Mouse (Mus musculus) induced T-regulatory cell, adult 2 months (primary cell): ENCODE results near the gene Ano6.
A peak's percentile ranks its signal among the peaks of the same experiment; 100 is the strongest.

Experiments
- DNase-seq: peaks from one replicate; pipeline ENCODE4 v3.0.0-alpha.2; 2012; ENCODE audit warnings: low read depth

Gene Ano6

DNA sequence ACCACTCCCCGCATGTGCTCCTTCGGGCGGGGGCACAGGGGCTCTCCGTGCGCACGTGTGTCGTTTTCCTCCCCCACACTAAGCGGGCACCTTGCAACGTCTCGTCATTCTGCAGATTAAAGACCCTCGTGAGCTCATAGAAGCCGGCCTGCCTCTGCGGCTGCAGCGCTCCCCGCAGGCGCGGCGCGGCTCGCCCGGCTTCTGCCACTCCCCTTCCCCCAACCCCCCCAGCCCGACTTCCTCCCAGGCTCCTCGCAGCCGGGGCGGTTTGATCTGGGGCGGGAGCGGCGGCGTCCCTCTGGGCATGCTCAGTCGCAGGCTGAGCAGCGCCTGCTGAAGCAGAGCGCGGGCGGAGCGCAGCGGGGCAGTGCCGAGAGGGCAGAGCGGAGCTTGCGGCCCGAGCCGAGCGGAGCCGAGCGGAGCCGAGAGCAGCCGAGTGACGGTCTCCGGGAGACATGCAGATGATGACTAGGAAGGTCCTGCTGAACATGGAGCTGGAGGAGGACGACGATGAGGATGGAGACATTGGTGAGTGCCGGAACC lies at the start of gene Ano6:
TSS of gene Ano6 (plus strand) at position 315 of the 543 bp plus-strand sequence.
- DNase-seq: peak; percentile 94

DNA sequence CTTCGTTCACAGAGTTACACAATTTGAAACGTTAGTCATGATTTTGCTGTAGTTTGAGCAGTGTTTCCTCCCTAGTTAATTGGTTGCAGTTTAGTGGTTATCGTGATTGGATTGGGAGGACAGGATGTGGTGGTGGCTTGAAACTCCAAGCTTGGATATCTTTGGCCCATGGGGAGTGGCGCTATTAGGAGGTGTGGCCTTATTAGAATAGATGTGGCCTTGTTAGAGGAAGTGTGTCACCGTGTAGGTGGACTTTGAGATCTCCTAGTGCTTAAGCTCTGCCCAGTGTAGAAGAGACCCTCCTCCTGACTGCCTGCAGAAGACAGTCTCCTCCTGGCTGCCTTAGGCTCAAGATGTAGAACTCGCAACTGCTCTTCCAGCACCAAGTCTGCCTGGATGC lies 47.7 kb upstream of the Ano6 start:
- no peak for DNase-seq

DNA sequence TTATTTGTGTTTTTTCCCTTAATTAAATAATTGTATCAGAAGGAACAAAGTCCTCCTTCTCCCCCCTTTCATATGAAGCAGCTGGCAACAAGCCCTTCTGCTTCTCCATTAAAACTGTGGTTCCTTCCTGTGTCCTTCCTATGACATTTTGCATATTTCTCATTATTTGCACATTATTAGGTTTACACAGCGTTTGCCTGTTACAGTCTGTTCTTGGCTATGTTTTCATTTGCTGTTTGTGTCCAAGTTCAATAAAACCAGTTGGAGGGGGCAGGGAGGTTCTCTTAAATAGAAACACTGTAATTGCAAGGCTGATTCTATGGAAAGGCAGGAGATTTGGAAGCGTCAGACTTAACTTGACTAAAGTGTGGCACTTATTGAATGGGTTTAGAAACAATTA lies 46.8 kb upstream of the Ano6 start:
- DNase-seq: no peak

GRCm38 (mm10) chr15:95745346-95746106 lies 45.1 kb upstream of the Ano6 start:
- DNase-seq: no peak

DNA sequence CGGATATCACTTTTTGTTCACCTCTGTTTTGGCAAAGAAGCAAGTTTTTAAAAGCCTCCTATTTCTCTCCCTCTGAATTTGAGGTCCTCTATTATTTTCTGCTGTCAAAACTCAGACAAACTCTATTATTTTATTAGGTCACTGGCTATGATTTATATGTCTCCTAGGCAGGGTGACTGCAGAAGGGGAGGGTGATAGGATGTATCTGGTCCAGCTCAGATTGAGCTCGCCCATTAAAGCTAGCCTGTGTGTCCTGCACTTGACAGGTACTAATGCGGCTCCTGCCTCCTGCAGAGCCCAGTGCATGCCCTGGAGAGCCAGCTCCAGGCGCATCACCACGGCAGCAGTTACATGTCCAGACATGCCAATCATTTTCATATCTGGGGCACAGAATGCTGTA lies 44.1 kb upstream of the Ano6 start:
- DNase-seq: no peak

GRCm38 (mm10) chr15:95746955-95747931 lies 43.4 kb upstream of the Ano6 start:
- no peak for DNase-seq

DNA sequence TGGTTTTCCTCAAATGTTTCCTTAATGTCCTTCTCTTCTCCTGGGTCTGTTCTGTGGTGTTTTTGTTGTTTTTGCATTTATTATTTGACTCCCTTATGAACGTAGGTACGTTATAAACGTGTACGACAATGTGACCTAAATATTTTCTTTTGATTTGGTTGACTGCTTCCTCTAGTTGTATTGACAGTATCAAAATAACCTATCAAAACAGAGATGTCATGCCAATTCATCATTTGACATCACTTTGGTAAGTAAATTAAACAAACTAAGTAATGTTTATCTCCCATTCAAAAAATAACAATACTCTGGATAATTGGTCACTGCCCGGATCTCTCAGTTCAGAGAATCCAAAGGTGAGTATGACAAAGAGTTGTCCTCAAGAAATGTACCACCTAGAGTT lies 41.4 kb upstream of the Ano6 start:
- no peak for DNase-seq

DNA sequence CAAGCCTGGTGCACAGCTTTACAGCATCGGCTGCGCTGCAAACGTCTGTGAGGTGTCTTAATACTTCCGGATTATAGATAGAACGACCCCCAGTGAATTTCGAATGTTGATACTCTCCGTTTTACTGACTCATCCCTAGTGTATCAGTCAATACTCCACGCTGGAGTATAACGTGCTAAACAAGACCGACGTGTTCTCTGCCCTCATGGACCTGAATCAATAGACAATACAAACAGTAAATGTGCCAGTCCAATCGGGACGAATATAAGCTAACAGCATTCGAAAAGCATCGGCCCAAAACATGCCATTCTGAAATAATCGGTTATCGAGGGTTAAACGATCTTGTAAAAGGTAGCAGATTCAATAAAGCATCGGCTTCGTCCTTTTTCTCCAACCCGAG lies 40.6 kb upstream of the Ano6 start:
- no peak for DNase-seq

DNA sequence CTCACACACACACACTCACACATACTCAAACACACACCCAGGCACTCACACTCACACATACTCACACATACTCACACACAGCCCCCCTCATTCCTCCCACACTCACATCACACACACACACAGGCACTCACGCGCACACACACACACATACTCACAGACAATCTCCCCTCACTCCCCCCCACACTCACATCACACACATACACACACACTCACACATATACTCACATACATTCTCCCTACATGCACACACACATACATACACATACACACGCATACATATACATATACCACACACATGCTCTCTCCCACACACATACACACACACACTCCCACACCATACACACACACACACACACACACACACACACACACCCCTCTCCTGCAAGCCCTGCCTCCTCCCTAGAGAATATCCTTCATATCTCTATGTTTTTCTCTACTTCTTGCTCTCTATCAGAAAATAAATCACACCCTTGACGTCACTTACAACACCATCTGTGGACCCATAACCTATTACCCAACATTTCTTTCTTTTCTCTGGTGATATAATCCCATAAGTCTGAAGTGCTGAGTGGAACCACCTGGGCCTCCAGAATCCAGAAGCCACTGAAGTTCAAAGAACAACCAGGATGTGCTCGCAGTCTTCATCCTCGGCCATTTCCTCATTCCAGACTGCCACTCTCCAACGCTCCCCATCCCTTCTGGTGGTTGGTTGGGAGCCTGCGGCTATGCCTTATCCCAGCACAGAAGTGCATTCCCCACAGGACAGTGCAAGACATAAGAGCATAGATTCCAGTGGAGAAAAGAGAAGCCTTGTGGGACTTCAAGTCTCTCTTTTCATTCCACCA lies 38.6 kb upstream of the Ano6 start:
- no peak for DNase-seq

DNA sequence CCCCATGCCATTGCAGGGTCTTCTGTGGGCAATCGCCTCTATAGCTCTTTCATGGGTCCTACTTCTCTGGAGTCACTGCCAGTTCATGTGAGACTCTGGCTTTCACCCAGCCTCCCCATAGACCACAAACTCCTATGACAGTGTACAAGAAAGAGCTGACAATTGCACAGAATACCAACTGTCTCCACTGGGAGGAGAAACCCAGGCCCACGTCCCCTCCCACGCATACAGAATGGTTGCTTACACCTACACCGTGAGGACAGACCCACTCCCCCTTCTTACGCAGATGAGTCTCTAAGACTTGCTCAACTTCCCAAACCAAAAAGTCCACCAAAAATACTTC lies 38.0 kb upstream of the Ano6 start:
- DNase-seq: no peak

- DNase-seq: no peak
These were observed 37.6 kb upstream of the Ano6 start for GRCm38 (mm10) chr15:95753031-95753430.

- no peak for DNase-seq
These were observed 33.5 kb upstream of the Ano6 start for GRCm38 (mm10) chr15:95757169-95757568.

DNA sequence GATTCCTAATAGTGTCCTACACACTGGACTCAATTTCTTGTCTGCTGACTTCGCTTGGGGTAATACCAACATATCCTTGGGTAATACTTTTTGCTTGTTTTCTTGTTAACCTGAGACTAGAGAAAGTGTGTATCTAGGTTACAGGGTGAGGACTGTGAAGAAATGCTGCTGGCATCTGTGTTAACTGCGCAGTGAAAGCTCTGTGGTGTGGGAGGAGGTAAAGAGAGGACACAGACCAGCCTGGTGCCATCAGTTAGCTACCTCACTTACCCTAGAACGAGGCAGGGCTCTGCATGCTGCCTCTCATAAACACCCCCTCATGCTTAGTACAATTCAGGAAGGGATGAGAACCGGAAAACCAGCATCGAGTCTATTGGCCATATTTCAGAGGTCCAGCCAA lies 32.6 kb upstream of the Ano6 start:
- DNase-seq: no peak

DNA sequence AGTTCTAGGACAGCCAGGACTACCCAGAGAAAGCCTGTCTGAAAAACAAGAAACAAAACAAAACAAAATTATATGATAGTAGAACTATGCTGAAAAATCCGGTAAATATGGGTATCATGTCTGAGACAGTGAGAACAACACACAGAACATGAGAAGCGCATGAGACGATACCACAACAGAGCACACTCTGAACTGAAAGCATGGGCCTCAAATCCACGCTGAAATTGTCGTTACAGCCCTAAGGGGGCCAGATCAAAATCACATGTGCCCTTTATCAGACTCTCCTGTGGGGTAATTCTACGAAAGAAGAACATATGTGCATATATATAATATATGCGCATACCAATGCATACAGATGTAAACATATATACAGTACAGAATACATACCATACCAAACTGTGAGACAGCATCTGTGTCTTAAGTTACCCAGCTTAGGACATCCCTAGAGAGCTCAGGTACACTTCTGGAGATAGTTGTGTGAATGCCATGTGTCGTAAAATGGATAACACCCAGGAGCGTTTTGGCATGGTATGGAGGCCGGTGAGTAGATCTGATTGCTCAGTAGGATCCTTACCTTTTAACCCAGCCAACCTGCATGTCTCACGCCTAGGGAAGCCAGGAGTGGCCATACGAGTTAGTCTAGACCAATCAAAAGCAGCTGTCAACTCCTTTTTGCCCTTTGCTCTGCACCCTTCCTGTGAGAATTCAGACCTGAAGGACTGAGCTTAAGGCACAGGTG lies 31.8 kb upstream of the Ano6 start:
- DNase-seq: no peak

GRCm38 (mm10) chr15:95759857-95760256 lies 30.8 kb upstream of the Ano6 start:
- DNase-seq: no peak

DNA sequence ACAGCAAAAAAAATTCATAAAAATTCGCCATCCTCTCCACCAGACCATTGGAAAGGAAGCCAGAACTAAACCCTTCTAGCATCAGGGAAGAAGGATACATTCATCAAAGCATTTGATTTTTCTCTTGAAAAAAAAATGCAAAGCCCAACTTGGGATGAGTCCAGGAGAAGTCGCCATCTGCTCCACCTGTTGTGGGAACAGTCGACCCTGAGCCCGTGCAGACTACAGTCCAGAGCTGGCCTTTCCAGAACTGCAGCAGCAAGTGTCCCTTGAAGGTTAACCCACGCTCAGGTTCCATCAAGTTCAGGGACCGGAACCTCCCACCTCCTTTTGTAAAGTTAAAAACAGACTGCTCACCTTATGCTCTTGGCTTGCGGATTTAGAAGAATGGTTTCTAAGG lies 29.2 kb upstream of the Ano6 start:
- no peak for DNase-seq

DNA sequence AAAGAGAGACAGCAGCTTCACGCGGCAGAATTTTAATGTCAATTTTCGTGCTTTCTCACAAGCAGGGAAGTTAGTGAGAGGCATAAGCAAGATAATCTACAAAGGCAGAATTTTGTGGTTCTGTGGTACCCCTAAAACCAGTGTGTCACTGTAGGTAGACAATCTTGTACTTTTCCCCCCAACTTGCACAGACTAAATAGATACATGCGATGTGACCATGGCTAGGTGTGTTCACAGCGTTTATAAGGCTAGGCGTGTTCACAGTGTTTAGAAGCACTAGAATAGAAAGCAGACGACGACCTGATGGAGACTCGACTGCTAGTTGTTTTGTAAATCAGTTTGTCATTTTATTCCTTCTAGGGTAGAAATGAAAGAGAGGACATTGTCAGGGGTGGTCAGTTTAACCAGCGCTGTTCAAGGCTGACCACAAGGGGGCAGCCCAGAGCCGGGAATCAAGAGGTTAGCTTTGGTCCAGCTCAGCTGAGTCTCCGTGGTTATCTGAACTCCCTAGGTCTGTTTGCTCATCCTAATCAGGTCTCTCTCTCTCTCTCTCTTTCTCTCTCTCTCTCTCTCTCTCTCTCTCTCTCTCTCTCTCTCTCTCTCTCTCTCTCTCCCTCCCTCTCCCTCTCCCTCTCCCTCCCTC lies 27.9 kb upstream of the Ano6 start:
- peak; percentile 64 for DNase-seq

- DNase-seq: no peak
These were observed 27.2 kb upstream of the Ano6 start for GRCm38 (mm10) chr15:95763464-95763863.

GRCm38 (mm10) chr15:95765271-95765670 lies 25.4 kb upstream of the Ano6 start:
- no peak for DNase-seq

- DNase-seq: no peak
These were observed 24.7 kb upstream of the Ano6 start for GRCm38 (mm10) chr15:95765936-95766335.

DNA sequence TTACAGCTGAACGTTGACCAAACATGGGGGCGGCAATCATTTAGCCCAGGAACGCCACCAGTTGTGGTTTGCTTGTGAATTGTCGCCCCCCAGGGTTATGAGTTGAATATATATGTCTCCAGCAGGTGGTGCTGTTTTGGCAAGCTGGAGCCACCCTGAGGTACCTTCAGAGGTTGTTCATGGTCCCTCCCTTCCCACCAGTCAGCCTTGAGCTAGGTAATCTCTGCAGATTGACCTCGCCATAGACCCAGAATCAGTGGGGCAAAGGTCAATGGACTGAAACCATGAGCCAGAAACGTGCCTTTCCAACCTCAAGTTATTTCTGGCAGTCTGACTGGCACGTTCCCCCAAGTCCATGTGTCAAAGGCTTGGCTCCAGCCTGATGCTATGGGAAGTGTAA lies 22.8 kb upstream of the Ano6 start:
- DNase-seq: peak; percentile 37
